8 mouse cellular contexts compared by ENCODE assay signal in genomic region chr9:52050361-52050760, GRCm38 (mm10). TPM values are rescaled to one million over a fixed set of nuclear protein-coding genes. Genes with fewer than 3 reads are reported as not detected.
A peak's percentile ranks its signal among the peaks of the same experiment; 100 is the strongest.
DNase-seq lines count a peak whose midpoint lies in the region; ATAC-seq and TF ChIP-seq lines count a peak whose summit lies in the region.

No protein-coding gene starts in this region.

- H3K4me1 ChIP-seq in kidney, embryonic 16.5 days (ENCODE audit: insufficient read depth, low read length), result peaks cover 31% of the 10 kb centered on the region
- H3K4me1 ChIP-seq in embryonic facial prominence, embryonic 14.5 days (ENCODE audit: control insufficient read depth, insufficient read depth, low read length), result peaks cover 21% of the 10 kb centered on the region
- no peaks in the 10 kb centered on the region for H3K4me1 ChIP-seq in hindbrain, postnatal 0 days (ENCODE audit: insufficient read depth, low read length)
- H3K4me1 ChIP-seq in midbrain, embryonic 15.5 days, result peaks cover 29% of the 10 kb centered on the region

- no peak overlapping the region for H3K27ac ChIP-seq in kidney, embryonic 16.5 days (ENCODE audit: low read length)
- no peak overlapping the region for H3K27ac ChIP-seq in embryonic facial prominence, embryonic 14.5 days (replicated peaks; ENCODE audit: low read depth, low read length)
- no peak overlapping the region for H3K27ac ChIP-seq in hindbrain, postnatal 0 days
- no peak overlapping the region for H3K27ac ChIP-seq in midbrain, embryonic 15.5 days

- H3K4me3 ChIP-seq in kidney, embryonic 16.5 days (ENCODE audit: low read length), result peak overlapping the region; percentile 96
- H3K4me3 ChIP-seq in embryonic facial prominence, embryonic 14.5 days (ENCODE audit: low read depth, low read length), result peak overlapping the region; percentile 97
- H3K4me3 ChIP-seq in hindbrain, postnatal 0 days (ENCODE audit: low read length), result no peak overlapping the region
- H3K4me3 ChIP-seq in midbrain, embryonic 15.5 days, result no peak overlapping the region

- ATAC-seq in kidney, embryonic 16.5 days (ENCODE audit: low FRiP score, low TSS enrichment), result no peak
- no peak for ATAC-seq in embryonic facial prominence, embryonic 14.5 days (ENCODE audit: low read depth)
- ATAC-seq in hindbrain, postnatal 0 days, result no peak
- no peak for ATAC-seq in midbrain, embryonic 15.5 days (replicated peaks)

- no peaks in the 10 kb centered on the region for H3K36me3 ChIP-seq in kidney, embryonic 16.5 days (ENCODE audit: insufficient read depth, low read length)
- no peaks in the 10 kb centered on the region for H3K36me3 ChIP-seq in embryonic facial prominence, embryonic 14.5 days (ENCODE audit: control insufficient read depth, insufficient read depth, low read length)
- no peaks in the 10 kb centered on the region for H3K36me3 ChIP-seq in hindbrain, postnatal 0 days (ENCODE audit: insufficient read depth, low read length)
- H3K36me3 ChIP-seq in midbrain, embryonic 15.5 days (replicated peaks), result no peaks in the 10 kb centered on the region

- H3K9me3 ChIP-seq in kidney, embryonic 16.5 days (ENCODE audit: low read length), result no peaks in the 10 kb centered on the region
- H3K9me3 ChIP-seq in embryonic facial prominence, embryonic 14.5 days (ENCODE audit: control insufficient read depth, low read length), result no peaks in the 10 kb centered on the region
- no peaks in the 10 kb centered on the region for H3K9me3 ChIP-seq in hindbrain, postnatal 0 days (ENCODE audit: low read length)
- H3K9me3 ChIP-seq in midbrain, embryonic 15.5 days, result no peaks in the 10 kb centered on the region

- no peak for TF ChIP-seq CTCF in hindbrain, postnatal 0 days (IDR thresholded peaks at IDR 0.05; ENCODE audit: low read depth)

- H3K27me3 ChIP-seq in kidney, embryonic 16.5 days (ENCODE audit: insufficient read depth, low read length), result no peaks in the 10 kb centered on the region
- H3K27me3 ChIP-seq in embryonic facial prominence, embryonic 14.5 days (replicated peaks; ENCODE audit: control insufficient read depth, insufficient read depth, low read length), result no peaks in the 10 kb centered on the region
- no peaks in the 10 kb centered on the region for H3K27me3 ChIP-seq in hindbrain, postnatal 0 days (ENCODE audit: insufficient read depth, low read length)
- H3K27me3 ChIP-seq in midbrain, embryonic 15.5 days (replicated peaks), result no peaks in the 10 kb centered on the region

- 32% methylated on average over 2 of the region's 2 CpGs for WGBS in kidney, embryonic 16.5 days
- WGBS in embryonic facial prominence, embryonic 14.5 days, result 28% methylated on average over 2 of the region's 2 CpGs
- 27% methylated on average over 2 of the region's 2 CpGs for WGBS in hindbrain, postnatal 0 days
- 42% methylated on average over 2 of the region's 2 CpGs for WGBS in midbrain, embryonic 15.5 days

- peak overlapping the region; percentile 57 for H3K4me2 ChIP-seq in kidney, embryonic 16.5 days (replicated peaks; ENCODE audit: low read depth, low read length)
- peak overlapping the region; percentile 70 for H3K4me2 ChIP-seq in embryonic facial prominence, embryonic 14.5 days (ENCODE audit: low read depth, low read length)
- peak overlapping the region; percentile 72 for H3K4me2 ChIP-seq in hindbrain, postnatal 0 days (ENCODE audit: low read depth, low read length)
- peak overlapping the region; percentile 68; the same call in 1 of the 2 replicates for H3K4me2 ChIP-seq in midbrain, embryonic 15.5 days

- DNase-seq in kidney, postnatal 4 days, result no peak
- DNase-seq in embryonic facial prominence, embryonic 14.5 days (ENCODE audit: low spot score), result no peak
- no peak for DNase-seq in hindbrain, postnatal 0 days (ENCODE audit: low spot score)
- no peak for DNase-seq in adrenal gland, adult 18-20 months (ENCODE audit: low spot score in 2 of 2)
- DNase-seq in urinary bladder, postnatal 4 days (ENCODE audit: low spot score in 2 of 2), result no peak
- DNase-seq in MN1 (ENCODE audit: low spot score), result no peak

- H3K9ac ChIP-seq in kidney, embryonic 16.5 days (replicated peaks; ENCODE audit: low read length), result 0 out of 2 replicates have a peak overlapping the region, but pooled peaks have one; percentile 31
- no peak overlapping the region for H3K9ac ChIP-seq in embryonic facial prominence, embryonic 14.5 days (ENCODE audit: low read depth, low read length)
- H3K9ac ChIP-seq in hindbrain, postnatal 0 days (replicated peaks; ENCODE audit: low read length), result no peak overlapping the region
- H3K9ac ChIP-seq in midbrain, embryonic 15.5 days, result no peak overlapping the region

RNA-seq across cellular contexts. Expression of gene Rdx, which starts 3.4 kb away (rescaled TPM):
- polyA plus RNA-seq in kidney, embryonic 16.5 days (2015; fragmentation: Nextera tagmentation; extraction: Ambion mirVana), result 119 and 122 TPM in 2 replicates
- polyA plus RNA-seq in embryonic facial prominence, embryonic 14.5 days (2014; fragmentation: Nextera tagmentation; extraction: Ambion mirVana), result 141 and 145 TPM in 2 replicates
- total RNA-seq in hindbrain, postnatal 0 days (2014; rRNA removed), result 57.1 and 59.3 TPM in 2 replicates
- polyA plus RNA-seq in hindbrain, postnatal 0 days (2015; fragmentation: Nextera tagmentation; extraction: Ambion mirVana), result 96.2 and 107 TPM in 2 replicates
- 75.2 and 76.0 TPM in 2 replicates for polyA plus RNA-seq in midbrain, embryonic 15.5 days (2015; fragmentation: Nextera tagmentation; extraction: Ambion mirVana)
- 100 to 1,000 TPM; 116 to 126 TPM for total RNA-seq in adrenal gland, adult 18-20 months (2021)

Comparison
In these comparisons a context has a peak if more than half of its experiments do, and no peak if none do; other contexts are left out.
1. H3K4me3 ChIP-seq: peak in kidney, embryonic 16.5 days (single experiment) and embryonic facial prominence, embryonic 14.5 days (single experiment); none in hindbrain, postnatal 0 days (single experiment) and midbrain, embryonic 15.5 days (single experiment).
2. Peak in every context shown above with its lines, with median percentiles within 50 percentile points of each other: H3K4me2 ChIP-seq.